Mouse (Mus musculus): Measurements from ENCODE around the gene Pla2g12b. TPM values are rescaled to one million over a fixed set of nuclear protein-coding genes. Genes with fewer than 3 reads are reported as not detected.
"Not testable (repeated sequence)": the region's sequence is repeated elsewhere in the genome, so short reads cannot be mapped to it uniquely, and the experiment has no call there.

Pla2g12b gene
- polyA plus RNA-seq, 1 experiment from 2014 or later = 0.19 TPM

DNA sequence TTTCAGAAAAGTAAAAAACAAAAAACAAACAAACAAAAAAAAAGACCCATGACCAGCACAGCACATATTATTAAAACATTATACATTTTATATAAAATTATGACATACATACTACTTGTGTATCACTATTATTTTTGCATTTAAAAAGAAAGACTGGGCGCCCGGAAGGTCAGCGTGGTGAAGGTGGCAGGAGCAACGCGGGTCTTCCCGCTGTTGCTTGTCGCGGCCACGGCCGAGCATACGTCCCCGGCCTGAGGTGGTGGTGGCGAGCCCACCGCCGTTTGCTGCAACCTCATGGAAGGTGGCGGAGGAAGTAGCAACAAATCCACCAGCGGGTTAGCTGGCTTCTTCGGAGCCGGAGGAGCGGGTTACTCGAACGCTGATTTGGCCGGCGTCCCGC is 8.0 kb upstream of the Pla2g12b start, which contains the start of gene Gm10273:
Gene Gm10273, plus strand, starts transcription at position 172 of the 400 bp plus-strand sequence.
- H3K4me1 ChIP-seq (replicated peaks; ENCODE audit: control insufficient read depth, insufficient read depth, low read length); H3K36me3 ChIP-seq (ENCODE audit: control insufficient read depth, insufficient read depth, low read length); H3K9me3 ChIP-seq (ENCODE audit: control insufficient read depth, low read length); H3K4me2 ChIP-seq (ENCODE audit: low read depth, low read length); H3K9ac ChIP-seq (ENCODE audit: low read length); H3K27ac ChIP-seq (ENCODE audit: low read length); H3K4me3 ChIP-seq (ENCODE audit: low read length); ATAC-seq (ENCODE audit: low read depth); H3K27me3 ChIP-seq (ENCODE audit: control insufficient read depth, insufficient read depth, low read depth, low read length): not testable (repeated sequence)
- 86% methylated on average over 10 of the region's 25 CpGs for WGBS

DNA sequence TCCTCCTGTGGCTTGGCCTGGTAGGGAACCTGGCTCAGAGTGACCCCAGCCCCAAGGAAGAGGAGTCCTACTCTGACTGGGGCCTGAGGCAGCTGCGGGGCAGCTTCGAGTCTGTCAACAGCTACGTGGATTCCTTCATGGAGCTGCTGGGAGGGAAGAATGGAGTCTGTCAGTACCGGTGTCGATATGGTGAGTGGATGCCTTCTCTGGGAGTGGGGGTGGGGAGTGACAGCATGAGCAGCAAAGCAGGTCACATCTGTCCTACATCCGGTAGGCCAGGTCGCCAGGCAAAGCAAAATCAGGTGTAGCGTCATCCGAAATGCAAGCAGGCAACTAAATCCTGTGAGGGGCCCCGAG is 311 bp downstream of the Pla2g12b start:
- H3K9me3 ChIP-seq (ENCODE audit: control insufficient read depth, low read length) = no peaks in the 10 kb centered on the region
- no peak overlapping the region for H3K9ac ChIP-seq (ENCODE audit: low read length)
- H3K27me3 ChIP-seq (ENCODE audit: control insufficient read depth, insufficient read depth, low read depth, low read length) = no peaks in the 10 kb centered on the region
- WGBS = 52% methylated on average over 10 of the region's 10 CpGs
- no peak overlapping the region for H3K4me3 ChIP-seq (ENCODE audit: low read length)
- no peaks in the 10 kb centered on the region for H3K36me3 ChIP-seq (ENCODE audit: control insufficient read depth, insufficient read depth, low read length)
- no peak for ATAC-seq (ENCODE audit: low read depth)
- H3K27ac ChIP-seq (ENCODE audit: low read length) = no peak overlapping the region
- H3K4me2 ChIP-seq (ENCODE audit: low read depth, low read length) = no peak overlapping the region
- no peaks in the 10 kb centered on the region for H3K4me1 ChIP-seq (replicated peaks; ENCODE audit: control insufficient read depth, insufficient read depth, low read length)

DNA sequence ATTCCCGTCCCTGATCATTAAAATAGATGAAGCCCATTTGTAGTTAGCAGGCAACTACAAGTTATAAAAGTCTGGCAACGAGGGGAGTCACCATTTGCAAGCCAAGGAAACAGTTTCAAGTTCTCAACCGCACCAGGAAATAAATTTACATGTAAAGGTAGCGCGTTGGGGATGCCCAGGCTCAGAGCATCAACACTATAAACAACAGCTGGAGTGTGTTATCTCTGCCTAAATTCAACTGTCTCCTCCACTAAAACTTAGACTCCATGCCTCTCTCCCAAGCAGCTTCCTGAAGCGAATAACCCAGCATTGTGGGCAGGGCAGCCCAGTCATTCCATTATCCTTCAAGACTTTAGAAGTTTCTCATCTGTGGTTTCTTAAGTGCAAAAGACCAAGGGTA is 5.0 kb downstream of the Pla2g12b start:
- 46% methylated on average over 6 of the region's 6 CpGs for WGBS
- no peak overlapping the region for H3K27ac ChIP-seq (ENCODE audit: low read length)
- no peak for ATAC-seq (ENCODE audit: low read depth)
- no peaks in the 10 kb centered on the region for H3K4me1 ChIP-seq (replicated peaks; ENCODE audit: control insufficient read depth, insufficient read depth, low read length)
- H3K36me3 ChIP-seq (ENCODE audit: control insufficient read depth, insufficient read depth, low read length) = no peaks in the 10 kb centered on the region
- no peak overlapping the region for H3K4me2 ChIP-seq (ENCODE audit: low read depth, low read length)
- H3K4me3 ChIP-seq (ENCODE audit: low read length) = no peak overlapping the region
- no peaks in the 10 kb centered on the region for H3K27me3 ChIP-seq (ENCODE audit: control insufficient read depth, insufficient read depth, low read depth, low read length)
- H3K9ac ChIP-seq (ENCODE audit: low read length) = no peak overlapping the region
- no peaks in the 10 kb centered on the region for H3K9me3 ChIP-seq (ENCODE audit: control insufficient read depth, low read length)

DNA sequence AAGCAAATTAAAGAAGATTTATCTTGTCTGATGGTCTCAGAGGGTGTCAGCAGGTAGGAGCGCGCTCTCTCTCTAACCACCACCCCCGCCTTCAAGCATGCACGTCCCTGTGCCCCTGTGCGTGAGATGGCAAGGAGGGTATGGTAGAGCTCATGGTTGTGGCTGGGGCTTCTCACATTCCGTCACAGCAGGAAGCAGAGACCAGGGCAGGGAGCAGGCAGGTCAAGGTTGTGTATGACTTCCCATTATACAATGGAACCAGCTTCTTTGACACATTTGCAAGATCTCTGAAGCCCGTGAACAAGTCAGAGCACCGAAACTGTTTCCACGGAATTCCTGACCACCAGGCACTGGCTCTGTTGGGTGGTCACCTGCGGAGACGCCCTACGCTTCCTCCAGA is 6.8 kb downstream of the Pla2g12b start:
- Histone ChIP-seq H3K9ac (ENCODE audit: low read length) (no peak overlapping the region), H3K27me3 (ENCODE audit: control insufficient read depth, insufficient read depth, low read depth, low read length) (no peaks in the 10 kb centered on the region), H3K4me3 (ENCODE audit: low read length) (no peak overlapping the region), H3K4me2 (ENCODE audit: low read depth, low read length) (no peak overlapping the region), H3K36me3 (ENCODE audit: control insufficient read depth, insufficient read depth, low read length) (no peaks in the 10 kb centered on the region), H3K4me1 (replicated peaks; ENCODE audit: control insufficient read depth, insufficient read depth, low read length) (no peaks in the 10 kb centered on the region), H3K9me3 (ENCODE audit: control insufficient read depth, low read length) (no peaks in the 10 kb centered on the region), H3K27ac (ENCODE audit: low read length) (no peak overlapping the region)
- 70% methylated on average over 12 of the region's 12 CpGs for whole genome bisulfite sequencing
- ATAC-seq (ENCODE audit: low read depth) = no peak

DNA sequence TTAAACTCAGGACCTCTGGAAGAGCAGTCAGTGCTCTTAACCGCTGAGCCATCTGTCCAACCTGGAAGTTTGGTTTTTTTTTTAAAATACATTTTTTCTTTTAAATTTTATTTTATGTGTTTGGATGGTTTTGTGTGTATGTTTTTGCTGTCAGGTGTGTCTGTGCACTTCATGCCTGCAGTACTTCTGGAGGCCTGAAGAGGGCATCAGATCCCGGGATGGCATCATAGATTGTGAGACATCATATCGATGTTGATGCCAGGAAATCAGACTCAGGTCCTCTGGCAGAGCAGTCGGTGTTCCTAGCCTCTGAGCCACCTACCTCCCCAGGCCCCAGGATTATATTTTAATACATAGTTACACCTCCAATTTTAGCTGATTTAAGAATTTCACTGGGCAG is 10.3 kb downstream of the Pla2g12b start:
- Histone ChIP-seq H3K36me3 (ENCODE audit: control insufficient read depth, insufficient read depth, low read length) (no peaks in the 10 kb centered on the region), H3K9me3 (ENCODE audit: control insufficient read depth, low read length) (no peaks in the 10 kb centered on the region), H3K4me2 (ENCODE audit: low read depth, low read length) (no peak overlapping the region), H3K27me3 (ENCODE audit: control insufficient read depth, insufficient read depth, low read depth, low read length) (no peaks in the 10 kb centered on the region), H3K4me3 (ENCODE audit: low read length) (no peak overlapping the region), H3K9ac (ENCODE audit: low read length) (no peak overlapping the region), H3K27ac (ENCODE audit: low read length) (no peak overlapping the region), H3K4me1 (replicated peaks; ENCODE audit: control insufficient read depth, insufficient read depth, low read length) (no peaks in the 10 kb centered on the region; the same call in 1 of the 2 replicates)
- 85% methylated on average over 4 of the region's 4 CpGs for WGBS
- ATAC-seq (ENCODE audit: low read depth) = no peak

DNA sequence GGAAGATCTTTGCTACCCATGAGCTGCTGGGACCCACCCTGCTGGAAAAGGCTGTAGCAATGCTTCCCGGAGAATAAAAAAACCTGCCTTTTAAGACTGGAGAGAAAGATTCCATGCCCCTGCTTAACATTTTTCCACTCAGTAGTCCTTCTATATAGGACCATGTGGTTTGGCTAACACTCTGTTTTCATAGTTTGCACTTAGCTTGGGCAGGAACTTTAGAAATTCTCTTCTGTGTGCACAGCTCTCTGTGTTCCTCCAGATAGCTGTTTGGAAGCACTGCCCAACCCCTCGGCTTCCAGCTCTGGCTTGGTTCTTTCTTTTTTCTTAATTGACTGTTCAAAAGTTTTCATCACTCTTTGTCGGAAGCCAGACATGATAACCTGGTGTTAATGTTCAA is 13.2 kb downstream of the Pla2g12b start:
- no peaks in the 10 kb centered on the region for H3K36me3 ChIP-seq (ENCODE audit: control insufficient read depth, insufficient read depth, low read length)
- peak; percentile 56; the same call in 1 of the 2 replicates for ATAC-seq (ENCODE audit: low read depth)
- H3K4me1 ChIP-seq (replicated peaks; ENCODE audit: control insufficient read depth, insufficient read depth, low read length) = no peaks in the 10 kb centered on the region; the same call in 1 of the 2 replicates
- WGBS = 62% methylated on average over 3 of the region's 3 CpGs
- no peaks in the 10 kb centered on the region for H3K9me3 ChIP-seq (ENCODE audit: control insufficient read depth, low read length)
- H3K9ac ChIP-seq (ENCODE audit: low read length) = no peak overlapping the region
- H3K4me2 ChIP-seq (ENCODE audit: low read depth, low read length) = no peak overlapping the region
- no peaks in the 10 kb centered on the region for H3K27me3 ChIP-seq (ENCODE audit: control insufficient read depth, insufficient read depth, low read depth, low read length)
- peak overlapping the region; percentile 15; the same call in 1 of the 2 replicates for H3K27ac ChIP-seq (ENCODE audit: low read length)
- no peak overlapping the region for H3K4me3 ChIP-seq (ENCODE audit: low read length)

DNA sequence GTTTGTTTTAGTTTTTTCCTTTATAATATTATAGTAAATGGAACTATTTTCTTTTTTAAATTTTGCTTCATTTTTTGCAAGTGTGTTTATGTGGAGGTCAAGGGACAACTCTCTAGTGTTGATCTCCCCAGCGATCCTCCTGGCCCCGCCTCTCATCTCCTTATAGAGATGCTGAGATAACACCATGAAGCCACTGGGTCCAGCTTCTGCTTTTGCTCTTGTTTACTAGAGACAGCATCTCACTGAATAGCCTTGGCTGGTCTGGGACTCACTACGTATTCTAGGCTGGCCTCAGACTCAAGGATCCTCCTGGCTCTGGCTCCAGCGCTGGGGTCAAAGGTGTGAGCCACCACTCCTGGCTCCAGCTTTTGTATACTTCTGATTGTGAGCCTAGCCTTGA is 16.1 kb downstream of the Pla2g12b start:
- no peak overlapping the region for H3K27ac ChIP-seq (ENCODE audit: low read length)
- H3K9ac ChIP-seq (ENCODE audit: low read length) = no peak overlapping the region
- ATAC-seq (ENCODE audit: low read depth) = no peak
- WGBS = 71% methylated on average over 4 of the region's 4 CpGs
- H3K4me3 ChIP-seq (ENCODE audit: low read length) = no peak overlapping the region
- no peaks in the 10 kb centered on the region for H3K36me3 ChIP-seq (ENCODE audit: control insufficient read depth, insufficient read depth, low read length)
- no peaks in the 10 kb centered on the region for H3K9me3 ChIP-seq (ENCODE audit: control insufficient read depth, low read length)
- peaks cover 6% of the 10 kb centered on the region for H3K4me1 ChIP-seq (replicated peaks; ENCODE audit: control insufficient read depth, insufficient read depth, low read length)
- H3K27me3 ChIP-seq (ENCODE audit: control insufficient read depth, insufficient read depth, low read depth, low read length) = no peaks in the 10 kb centered on the region
- no peak overlapping the region for H3K4me2 ChIP-seq (ENCODE audit: low read depth, low read length)

DNA sequence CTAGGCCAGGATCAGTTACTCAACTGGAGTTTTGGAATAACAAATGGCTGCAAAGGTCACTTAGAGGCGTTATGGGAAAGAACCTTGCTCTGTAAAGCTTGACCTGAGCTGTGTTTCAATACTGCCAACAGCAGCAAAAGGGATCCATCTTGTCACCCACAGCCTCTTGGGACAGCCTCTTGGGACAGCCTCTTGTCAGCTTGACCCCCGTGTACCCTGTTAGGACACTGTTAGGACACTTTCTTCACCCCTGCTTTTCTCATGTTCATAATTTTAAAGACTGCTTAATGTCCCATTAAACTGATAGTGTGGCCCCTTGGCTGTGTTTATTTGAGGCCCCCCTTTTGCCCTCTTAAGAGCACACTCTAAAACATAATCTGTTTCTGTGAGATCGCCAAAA is 21.0 kb downstream of the Pla2g12b start:
- WGBS = 36% methylated on average over 3 of the region's 3 CpGs
- Histone ChIP-seq H3K36me3 (ENCODE audit: control insufficient read depth, insufficient read depth, low read length) (no peaks in the 10 kb centered on the region), H3K9ac (ENCODE audit: low read length) (no peak overlapping the region), H3K27me3 (ENCODE audit: control insufficient read depth, insufficient read depth, low read depth, low read length) (no peaks in the 10 kb centered on the region), H3K9me3 (ENCODE audit: control insufficient read depth, low read length) (no peaks in the 10 kb centered on the region), H3K4me3 (ENCODE audit: low read length) (no peak overlapping the region), H3K4me1 (replicated peaks; ENCODE audit: control insufficient read depth, insufficient read depth, low read length) (peaks cover 7% of the 10 kb centered on the region), H3K27ac (ENCODE audit: low read length) (no peak overlapping the region), H3K4me2 (ENCODE audit: low read depth, low read length) (no peak overlapping the region)
- ATAC-seq (ENCODE audit: low read depth) = no peak

DNA sequence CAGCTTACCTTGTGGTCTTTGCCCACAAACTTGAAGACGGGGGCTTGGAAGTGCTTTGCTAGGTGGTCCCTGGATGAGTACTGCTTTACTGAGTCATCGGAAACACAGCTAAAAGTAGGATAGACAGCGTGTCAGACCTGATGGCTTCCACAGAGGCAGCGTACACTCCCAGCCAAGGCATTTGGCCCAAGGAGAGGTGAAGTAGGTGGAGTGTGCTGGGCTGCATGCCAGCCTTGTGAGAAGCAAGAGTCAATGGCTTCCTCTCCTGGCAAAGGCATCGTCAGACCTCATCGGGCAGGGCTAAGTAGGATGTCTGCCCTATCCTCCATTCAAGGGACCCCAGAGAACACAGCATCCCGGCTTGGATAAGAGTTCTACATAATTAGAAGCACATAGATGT is 21.9 kb downstream of the Pla2g12b start:
- 55% methylated on average over 7 of the region's 7 CpGs for WGBS

DNA sequence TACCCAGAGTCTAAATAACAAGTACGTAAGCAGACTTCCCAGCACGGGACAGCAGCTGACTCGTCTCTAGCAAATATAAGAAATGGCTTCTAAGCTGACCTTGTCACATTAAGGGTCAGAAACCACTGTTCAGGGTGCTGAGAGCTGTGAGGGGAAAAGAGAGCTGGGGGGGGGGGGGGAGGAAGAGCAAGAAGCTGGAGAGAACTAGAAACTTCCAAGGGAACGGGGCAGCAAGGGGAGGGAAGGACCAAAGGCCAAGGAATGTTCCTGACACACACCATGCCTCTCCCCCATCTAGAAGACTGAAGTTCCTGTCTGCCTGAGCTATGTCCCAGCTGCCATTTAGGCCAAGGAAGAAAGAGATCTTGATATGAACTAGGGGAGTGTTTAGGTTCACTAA is 22.9 kb downstream of the Pla2g12b start:
- no peak overlapping the region for H3K4me2 ChIP-seq (ENCODE audit: low read depth, low read length)
- no peak for ATAC-seq (ENCODE audit: low read depth)
- no peaks in the 10 kb centered on the region for H3K27me3 ChIP-seq (ENCODE audit: control insufficient read depth, insufficient read depth, low read depth, low read length)
- no peaks in the 10 kb centered on the region for H3K9me3 ChIP-seq (ENCODE audit: control insufficient read depth, low read length)
- 47% methylated on average over 4 of the region's 4 CpGs for WGBS
- H3K36me3 ChIP-seq (ENCODE audit: control insufficient read depth, insufficient read depth, low read length) = no peaks in the 10 kb centered on the region
- H3K4me3 ChIP-seq (ENCODE audit: low read length) = no peak overlapping the region
- no peak overlapping the region for H3K27ac ChIP-seq (ENCODE audit: low read length)
- H3K9ac ChIP-seq (ENCODE audit: low read length) = no peak overlapping the region
- peaks cover 7% of the 10 kb centered on the region for H3K4me1 ChIP-seq (replicated peaks; ENCODE audit: control insufficient read depth, insufficient read depth, low read length)

More for the DNA sequence above, 21.9 kb downstream of the Pla2g12b start:
- H3K27ac ChIP-seq (ENCODE audit: low read length) = peak overlapping the region; percentile 5
- H3K9me3 ChIP-seq (ENCODE audit: control insufficient read depth, low read length) = no peaks in the 10 kb centered on the region
- H3K4me2 ChIP-seq (ENCODE audit: low read depth, low read length) = no peak overlapping the region
- H3K4me1 ChIP-seq (replicated peaks; ENCODE audit: control insufficient read depth, insufficient read depth, low read length) = peaks cover 7% of the 10 kb centered on the region
- no peaks in the 10 kb centered on the region for H3K27me3 ChIP-seq (ENCODE audit: control insufficient read depth, insufficient read depth, low read depth, low read length)
- peak; percentile 89 for ATAC-seq (ENCODE audit: low read depth)
- no peak overlapping the region for H3K9ac ChIP-seq (ENCODE audit: low read length)
- H3K36me3 ChIP-seq (ENCODE audit: control insufficient read depth, insufficient read depth, low read length) = no peaks in the 10 kb centered on the region
- H3K4me3 ChIP-seq (ENCODE audit: low read length) = no peak overlapping the region
